Mouse (Mus musculus) MEL (cell line): ENCODE measurements at regions not wholly inside any gene's neighbourhood (a gene's known extent, or its start where the extent isn't known, plus 50 kb on each side); places are given as distances from the start of the nearest gene placed in this dataset.

Experiments
- BHLHE40 ChIP-seq: IDR thresholded peaks from 2 replicates; pipeline ENCODE4 v1.6.1; 2012; ENCODE audit warnings: low read depth, mild to moderate bottlenecking, inconsistent platforms, low read length, improper control_type of control experiment, borderline replicate concordance
- ETS1 ChIP-seq: IDR thresholded peaks from 2 replicates; pipeline ENCODE4 v1.6.1; 2012; ENCODE audit warnings: low read depth, mild to moderate bottlenecking, inconsistent platforms, low read length, improper control_type of control experiment, moderate library complexity

GRCm38 (mm10) chr3:62945356-62945755, 296.0 kb upstream of the Mme start:
- no peak for TF ChIP-seq BHLHE40
- no peak for TF ChIP-seq ETS1
